Mouse (Mus musculus): Measurements from ENCODE around the gene Adamtsl3.

GRCm38 (mm10) chr7:82424281-82424680 lies 88.8 kb downstream of the Adamtsl3 start:
- TF ChIP-seq CTCF (IDR thresholded peaks at IDR 0.05; ENCODE audit: control insufficient read depth, insufficient read depth, insufficient replicate concordance, low read depth, low read length) = no peak
- no peak for TF ChIP-seq POLR2A (IDR thresholded peaks at IDR 0.05; ENCODE audit: control insufficient read depth, low read depth, low read length)

All from testis, adult 2 months (tissue).